Mouse (Mus musculus) spleen, postnatal 10 days (tissue): Measurements from ENCODE around the gene Gm3625.
"Not testable (repeated sequence)": the region's sequence is repeated elsewhere in the genome, so short reads cannot be mapped to it uniquely, and the experiment has no call there.

Source experiments
- DNase-seq, 2 experiments: peaks; one replicate each; pipeline ENCODE4 v3.0.0; 2021 to 2022; ENCODE audit warnings: low spot score in 2 of 2

Gene Gm3625

DNA sequence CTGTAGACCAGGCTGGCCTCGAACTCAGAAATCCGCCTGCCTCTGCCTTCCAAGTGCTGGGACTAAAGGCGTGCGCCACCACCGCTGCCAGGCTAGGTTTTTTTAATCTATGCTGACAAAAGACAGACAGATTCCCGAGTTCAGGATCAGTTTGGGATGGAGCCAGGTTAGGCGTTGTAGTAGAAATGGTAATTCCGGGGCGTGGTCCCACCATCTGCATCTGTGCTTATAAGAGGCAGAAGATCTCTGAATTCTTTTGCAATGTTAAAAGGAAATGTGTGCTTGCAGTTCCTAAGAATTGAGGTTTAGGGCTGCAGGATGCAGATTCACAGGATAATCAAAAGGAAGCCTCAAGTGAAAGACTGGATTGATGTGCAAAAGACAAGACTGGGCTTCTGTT lies 35.8 kb downstream of the Gm3625 start:
- DNase-seq: no peak

DNA sequence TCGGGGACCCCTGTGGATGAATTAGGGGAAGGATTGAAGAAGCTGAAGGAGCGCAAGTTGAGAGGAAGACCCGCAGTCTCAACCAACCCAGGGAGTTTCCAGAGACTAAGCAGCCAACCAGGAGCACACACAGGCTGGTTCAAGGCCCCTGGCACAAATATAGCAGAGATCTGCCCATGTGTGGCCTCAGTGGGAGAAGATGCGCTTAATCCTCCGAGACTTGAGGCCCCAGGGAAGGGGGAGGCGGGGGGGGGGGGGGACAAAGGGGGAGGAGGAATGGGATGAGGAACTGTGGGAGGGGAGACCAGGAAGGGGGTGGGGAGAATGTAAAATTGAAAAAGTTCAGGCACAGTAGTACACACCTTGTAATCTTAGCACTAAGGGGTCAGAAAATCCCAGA lies 37.3 kb downstream of the Gm3625 start:
- DNase-seq: no peak

DNA sequence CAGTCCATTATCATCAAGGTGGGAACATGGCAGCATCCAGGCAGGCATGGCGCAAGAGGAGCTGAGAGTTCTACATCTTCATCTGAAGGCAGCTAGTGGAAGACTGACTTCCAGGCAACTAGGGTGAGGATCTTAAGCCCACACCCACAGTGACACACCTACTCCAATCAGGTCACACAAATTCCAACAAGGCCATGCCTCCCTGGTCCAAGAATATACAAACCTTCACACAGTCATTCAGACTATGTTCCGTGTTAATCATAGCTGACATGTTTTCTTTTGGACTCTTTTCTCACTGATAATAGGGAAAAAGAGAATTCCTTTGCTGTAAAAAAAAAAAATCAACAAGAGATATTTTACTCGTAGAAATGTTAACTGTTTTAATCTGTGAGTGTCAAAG lies 39.0 kb downstream of the Gm3625 start:
- DNase-seq: not testable (repeated sequence)

DNA sequence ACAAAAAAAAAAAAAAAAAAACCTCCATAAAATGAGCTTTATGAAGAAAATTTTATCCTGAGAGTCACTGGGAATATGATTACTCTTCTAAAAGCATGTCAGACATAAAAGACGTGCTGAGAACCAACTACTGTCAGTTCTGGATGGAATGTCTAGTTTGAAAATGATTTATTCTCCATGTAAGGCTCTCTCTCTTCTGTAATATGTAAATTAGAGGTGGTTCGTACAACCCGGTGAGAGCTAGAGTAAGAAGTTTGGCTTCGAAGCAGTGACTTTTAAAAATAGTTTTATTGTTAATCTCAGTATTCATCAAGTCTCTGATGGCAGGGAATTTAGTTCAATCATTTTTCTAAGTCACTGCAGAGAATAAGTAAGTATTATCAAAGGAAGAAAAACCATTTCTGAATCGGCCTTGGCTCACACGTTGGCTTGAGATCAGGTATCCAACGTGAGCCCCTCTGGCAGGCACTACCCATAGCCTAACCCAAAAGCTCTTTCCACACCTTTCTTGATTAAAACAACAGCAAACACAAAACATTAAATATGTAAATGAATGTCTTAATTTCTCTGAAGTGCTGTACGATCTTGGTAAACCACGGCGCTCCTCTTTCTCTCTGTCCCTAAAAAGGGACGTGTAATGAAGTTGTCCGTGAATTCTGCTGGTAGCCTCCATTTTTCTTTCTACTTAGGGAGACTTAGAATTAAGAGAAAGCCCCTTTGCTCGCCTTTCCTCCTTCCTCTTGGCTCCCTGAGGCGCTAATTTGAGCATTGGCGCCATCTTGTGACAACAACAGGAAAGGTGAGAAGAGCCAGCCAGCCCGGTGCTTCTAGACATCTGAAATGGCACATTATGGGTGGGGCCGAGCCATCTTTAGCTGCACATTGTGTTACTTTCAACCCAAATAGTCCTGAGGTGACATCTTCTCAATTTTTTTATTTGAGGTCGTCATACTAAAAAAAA lies 44.4 kb downstream of the Gm3625 start:
- peak; percentile 33 to 76 for DNase-seq

DNA sequence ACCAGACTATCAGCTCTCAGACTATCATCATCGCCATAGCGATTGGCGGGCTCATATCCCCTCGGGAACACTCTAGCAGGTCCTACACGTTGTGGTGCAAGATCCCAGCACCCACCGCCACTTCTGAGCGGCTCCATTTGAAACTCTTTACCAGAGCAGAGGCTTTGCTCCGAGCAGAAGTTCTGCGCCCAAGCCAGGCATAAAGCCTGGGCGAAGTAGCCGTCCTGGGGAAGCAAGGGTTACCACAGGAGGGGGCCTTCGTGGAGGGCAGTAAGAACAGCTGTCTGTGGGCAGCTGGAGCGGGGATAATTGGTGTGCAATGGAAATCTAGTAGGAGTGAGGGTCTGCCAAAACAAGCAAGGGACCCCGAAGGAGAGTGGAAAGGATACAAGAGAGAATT lies 45.2 kb downstream of the Gm3625 start:
- no peak for DNase-seq

DNA sequence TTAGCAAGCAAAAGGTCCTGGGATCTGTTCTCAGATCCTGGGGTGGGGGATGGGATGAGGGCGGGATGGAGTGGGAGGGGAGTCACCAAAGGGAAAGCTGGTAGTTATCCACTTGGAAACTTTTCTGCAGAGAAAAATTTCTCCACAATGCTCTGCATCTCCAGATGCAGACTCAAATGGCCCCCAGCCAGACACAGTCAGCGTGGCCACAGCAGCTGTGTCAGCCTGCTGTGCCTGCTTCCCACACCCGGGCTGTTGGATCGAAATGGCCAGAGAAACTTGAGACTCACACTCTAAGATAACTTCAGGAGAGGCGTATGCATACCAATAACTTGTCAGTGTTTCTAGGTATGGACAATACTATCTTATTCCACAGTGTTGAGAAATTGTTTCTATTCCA lies 46.2 kb downstream of the Gm3625 start:
- no peak for DNase-seq

DNA sequence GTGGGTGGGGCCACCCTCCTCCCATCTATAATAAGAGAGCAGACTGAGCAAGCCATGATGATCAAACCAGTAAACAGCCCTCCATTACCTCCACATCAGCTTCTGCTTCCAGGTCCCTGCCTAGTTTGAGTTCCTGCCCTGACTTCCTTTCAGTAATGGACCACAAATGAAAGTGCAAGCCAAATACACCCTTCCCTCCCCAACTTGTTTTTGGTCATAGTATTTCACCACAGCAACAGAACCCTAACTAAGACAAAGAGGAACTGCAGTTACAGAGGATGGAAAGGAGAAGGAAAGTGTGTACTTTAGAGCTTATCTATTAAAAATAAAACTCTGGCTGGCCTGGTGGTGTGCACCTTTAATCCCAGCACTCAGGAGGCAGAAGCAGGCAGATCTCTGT lies 47.3 kb downstream of the Gm3625 start:
- DNase-seq: no peak

DNA sequence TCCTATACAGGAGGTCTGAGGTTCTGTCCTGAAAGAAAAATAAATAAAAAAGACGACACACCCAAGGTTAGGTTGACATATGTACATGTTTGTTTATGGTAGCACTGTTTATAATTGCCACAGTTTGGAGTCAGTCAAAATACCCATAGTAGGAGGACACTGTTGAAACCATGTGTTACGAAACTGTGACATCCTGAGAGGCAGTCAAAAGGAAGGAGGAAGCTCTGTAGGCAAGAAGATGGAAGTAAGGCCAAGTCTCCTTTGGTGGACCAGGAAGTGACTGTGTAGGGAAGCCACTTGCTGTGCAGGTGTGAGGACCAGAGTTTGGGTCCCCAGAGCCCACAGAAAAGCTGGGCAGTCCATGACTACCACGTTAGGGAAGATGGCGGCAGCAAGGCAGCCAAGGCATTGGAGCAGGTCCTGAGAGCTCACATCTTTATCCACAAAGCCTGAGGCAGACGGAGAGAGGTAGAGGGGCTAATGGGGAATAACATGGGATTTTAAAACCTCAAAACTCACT lies 48.3 kb downstream of the Gm3625 start:
- DNase-seq: no peak
